Mouse (Mus musculus) spleen, adult 12 weeks (tissue): ENCODE data around the gene Rnase2b.
"Not testable (repeated sequence)": the region's sequence is repeated elsewhere in the genome, so short reads cannot be mapped to it uniquely, and the experiment has no call there.

ENCODE experiments used
- DNase-seq: peaks from one replicate; pipeline ENCODE4 v3.0.0; 2022; ENCODE audit warnings: low spot score

Rnase2b gene

DNA sequence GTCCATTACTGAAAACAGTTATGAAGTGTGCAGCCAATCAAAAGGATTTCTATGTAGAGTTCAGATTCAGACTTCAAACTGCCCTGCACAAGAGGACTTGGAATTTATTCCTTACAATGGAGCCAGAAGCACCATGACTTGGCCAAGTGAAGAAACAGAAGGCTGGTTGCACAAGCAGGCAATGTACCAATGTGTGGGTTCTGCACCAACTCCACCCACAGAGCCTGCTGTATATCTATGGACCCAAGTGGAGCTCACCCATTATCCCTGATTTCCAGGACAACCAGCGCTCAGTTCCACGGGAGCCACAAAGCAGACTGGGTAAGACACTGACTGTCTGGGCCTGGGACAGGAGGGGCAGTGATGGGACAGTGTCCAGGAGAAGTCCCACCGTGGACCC, at the start of gene Rnase2b:
TSS of gene Rnase2b (plus strand) at position 285 of the 400 bp plus-strand sequence.
- not testable (repeated sequence) for DNase-seq

GRCm38 (mm10) chr14:51113476-51113875, 48.6 kb upstream of the Rnase2b start:
- DNase-seq = no peak

DNA sequence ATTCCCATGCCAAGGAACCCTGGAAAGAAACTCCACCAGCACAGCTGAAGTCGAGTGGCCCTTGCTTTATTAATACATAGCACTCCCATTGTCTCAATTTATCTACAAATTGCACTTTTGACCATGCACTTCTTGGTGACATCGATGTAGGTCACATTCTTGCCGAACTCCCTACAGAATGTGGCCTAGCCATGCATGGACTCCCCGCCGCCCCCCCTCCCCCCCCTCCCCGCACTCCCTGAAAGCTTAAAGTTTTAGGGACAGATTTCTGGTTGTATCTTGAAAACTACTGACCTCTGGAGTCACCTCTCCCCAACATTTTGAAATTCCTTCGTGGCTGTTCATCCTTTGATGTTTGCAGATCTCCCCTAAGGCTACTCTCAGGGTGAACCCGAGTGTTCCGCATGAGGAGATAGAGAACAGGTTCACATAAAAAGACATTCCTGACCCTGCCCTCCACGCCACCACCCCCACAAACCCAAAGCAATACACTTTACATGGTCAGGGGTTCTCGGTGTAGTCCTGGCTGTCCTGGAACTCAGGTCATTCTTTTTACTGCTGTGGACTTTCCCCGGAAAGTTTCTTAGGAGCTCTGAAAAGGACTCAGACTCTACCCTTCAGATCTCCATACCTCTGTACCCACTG, 48.0 kb upstream of the Rnase2b start, which contains the start of gene Eddm3b:
TSS of gene Eddm3b (plus strand) at position 511 of the 645 bp plus-strand sequence.
- DNase-seq = no peak

DNA sequence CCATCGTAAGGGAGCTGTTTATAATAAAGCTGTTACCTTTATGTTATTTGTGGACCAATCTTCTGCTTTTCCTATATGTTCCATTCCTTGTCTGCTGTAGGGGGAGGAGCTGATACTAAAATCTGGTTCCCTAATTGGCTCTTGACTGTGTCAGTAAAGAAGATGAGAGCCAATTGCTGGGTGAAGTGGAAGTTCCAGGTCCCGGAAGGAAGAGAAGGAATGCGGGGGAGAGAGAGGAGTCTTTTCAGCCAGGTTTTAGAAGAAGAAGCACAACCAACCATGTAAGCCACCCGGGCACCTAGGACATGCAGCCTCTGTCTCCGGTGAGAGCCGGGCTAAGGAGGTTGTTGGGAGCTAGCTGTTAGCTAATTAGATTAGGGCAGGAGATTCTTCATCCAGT, 36.4 kb upstream of the Rnase2b start:
- DNase-seq = no peak

DNA sequence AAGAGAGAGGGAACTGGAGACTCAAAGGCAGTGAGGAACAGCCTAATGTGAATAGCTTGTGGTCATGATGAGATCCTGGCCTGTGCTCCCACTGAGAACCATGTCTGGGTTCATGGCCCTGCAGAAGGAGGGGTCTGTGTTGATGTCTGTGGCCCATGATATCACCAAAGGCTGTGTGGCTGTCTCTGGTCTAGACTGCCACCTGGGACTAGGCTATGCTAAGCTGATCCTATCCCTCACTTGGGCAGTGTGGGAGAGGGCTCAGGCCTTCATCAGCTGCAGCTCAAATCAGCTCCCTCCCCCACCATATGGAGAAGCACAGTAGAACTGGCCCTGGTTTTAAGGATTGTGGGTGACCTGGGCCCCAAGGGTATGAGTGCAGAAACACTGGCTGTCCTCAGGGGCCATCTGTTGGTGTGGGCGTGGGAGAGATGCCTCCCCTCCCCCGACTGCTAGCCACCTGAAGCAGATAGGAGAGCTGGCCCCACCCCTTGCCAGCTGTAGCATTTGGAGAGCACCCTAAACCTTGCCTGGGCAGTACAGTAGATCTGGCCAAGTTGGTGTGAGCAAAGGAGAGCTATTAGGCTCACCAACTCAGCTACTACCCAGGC, 34.3 kb upstream of the Rnase2b start:
- DNase-seq = peak; percentile 53

- no peak for DNase-seq
Measured at GRCm38 (mm10) chr14:51128775-51129623, 33.1 kb upstream of the Rnase2b start.

DNA sequence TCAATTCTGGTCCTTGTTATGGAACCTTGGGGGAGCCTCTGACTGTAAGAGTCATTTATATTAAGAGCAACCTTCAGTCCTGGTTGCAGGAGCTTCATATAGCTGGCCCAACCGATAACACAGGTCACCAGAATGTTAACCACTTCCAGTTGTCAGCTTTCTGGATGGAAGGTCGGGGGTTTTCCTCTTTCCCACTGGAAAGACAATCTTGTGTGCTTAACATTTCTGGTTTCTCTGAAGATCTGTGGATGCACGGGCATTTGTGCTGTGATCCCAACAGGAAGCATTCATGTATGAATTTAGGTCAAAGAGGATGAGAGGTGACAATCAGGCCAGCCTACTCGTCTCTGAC, 32.5 kb upstream of the Rnase2b start:
- DNase-seq = no peak

DNA sequence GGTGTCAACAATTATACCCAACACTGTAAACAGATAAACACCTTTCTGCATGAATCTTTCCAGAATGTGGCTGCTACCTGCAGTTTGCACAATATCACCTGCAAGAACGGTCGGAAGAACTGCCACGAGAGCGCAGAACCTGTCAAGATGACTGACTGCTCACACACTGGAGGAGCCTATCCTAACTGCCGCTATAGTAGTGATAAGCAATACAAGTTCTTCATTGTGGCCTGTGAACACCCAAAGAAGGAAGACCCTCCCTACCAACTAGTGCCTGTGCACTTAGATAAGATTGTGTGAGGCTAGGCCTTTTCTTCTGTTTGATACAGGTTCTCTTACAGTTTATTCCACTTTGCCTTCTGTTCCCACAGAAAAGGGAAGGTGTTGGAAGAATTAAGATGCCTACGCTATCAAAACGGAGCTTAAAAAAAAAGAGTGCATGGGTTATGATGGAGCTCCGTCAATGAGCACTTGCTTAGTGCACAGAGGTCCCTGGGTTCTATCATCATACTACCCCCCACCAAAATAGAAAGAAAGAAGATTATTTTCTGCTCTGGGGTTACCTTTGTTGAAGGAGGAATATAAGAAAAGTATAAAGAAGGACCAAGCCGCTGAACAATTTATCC, 31.6 kb upstream of the Rnase2b start:
- DNase-seq = no peak

- no peak for DNase-seq
Measured at GRCm38 (mm10) chr14:51131086-51131815, 30.8 kb upstream of the Rnase2b start.

DNA sequence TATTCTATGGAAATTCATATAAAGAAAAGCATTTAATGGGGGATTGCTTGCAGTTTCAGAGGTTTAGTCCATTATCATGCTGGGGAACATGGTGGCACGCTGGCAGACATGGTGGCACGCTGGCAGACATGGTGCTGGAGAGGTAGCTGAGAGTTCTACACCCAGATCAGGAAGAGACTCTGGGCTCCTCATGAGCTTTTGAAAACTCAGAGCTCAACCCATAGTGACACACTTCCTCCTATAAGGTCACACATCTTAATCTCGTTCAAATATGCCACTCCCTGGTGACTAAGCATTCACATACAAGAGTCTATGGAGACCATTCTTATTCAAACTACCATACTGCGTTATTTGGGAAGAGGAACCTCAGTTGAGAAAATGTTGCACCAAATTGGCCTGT, 29.7 kb upstream of the Rnase2b start:
- DNase-seq = no peak

DNA sequence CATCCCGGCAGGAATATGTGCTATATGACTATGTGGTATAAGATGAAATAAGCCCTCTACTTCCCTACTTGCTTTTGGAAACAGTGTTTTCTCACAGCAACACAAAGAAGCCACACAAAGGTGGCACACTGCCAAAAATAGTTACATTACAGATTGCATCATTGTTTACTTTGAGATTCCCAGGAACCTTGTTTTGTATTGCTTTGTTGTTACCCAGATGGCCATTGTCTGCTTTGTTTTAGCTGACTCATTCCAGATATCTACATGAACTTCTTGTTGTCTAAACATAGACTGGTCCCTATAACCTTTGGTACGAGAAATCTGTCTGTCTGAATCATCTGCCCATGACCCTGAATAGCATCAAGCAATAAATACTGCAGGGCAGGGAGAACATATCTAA, 21.7 kb upstream of the Rnase2b start:
- DNase-seq = no peak

- DNase-seq = no peak
Measured at GRCm38 (mm10) chr14:51142119-51142518, 19.9 kb upstream of the Rnase2b start.

- no peak for DNase-seq
Measured at GRCm38 (mm10) chr14:51142568-51142967, 19.5 kb upstream of the Rnase2b start.

- no peak for DNase-seq
Measured at GRCm38 (mm10) chr14:51143287-51143686, 18.8 kb upstream of the Rnase2b start.

- no peak for DNase-seq
Measured at GRCm38 (mm10) chr14:51143937-51144336, 18.1 kb upstream of the Rnase2b start.

DNA sequence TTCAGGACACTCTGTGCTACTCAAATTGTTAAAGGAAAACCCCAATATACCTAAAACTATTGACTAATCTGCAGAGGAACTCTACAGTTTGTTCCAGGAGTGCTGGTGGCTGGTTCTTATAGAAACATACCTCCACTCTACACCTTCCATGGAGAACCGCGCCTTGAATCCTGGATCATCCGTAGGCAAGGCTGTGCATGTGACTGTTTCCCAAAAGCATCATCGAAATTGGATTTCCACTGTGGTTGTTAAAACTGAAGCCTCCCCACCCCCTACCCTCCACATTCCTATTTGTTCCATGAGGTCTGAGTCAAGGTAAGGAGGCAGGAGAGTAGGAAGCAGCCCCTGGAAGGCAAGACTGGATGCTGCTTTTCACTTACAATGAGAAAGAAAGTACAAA, 17.6 kb upstream of the Rnase2b start:
- DNase-seq = no peak

DNA sequence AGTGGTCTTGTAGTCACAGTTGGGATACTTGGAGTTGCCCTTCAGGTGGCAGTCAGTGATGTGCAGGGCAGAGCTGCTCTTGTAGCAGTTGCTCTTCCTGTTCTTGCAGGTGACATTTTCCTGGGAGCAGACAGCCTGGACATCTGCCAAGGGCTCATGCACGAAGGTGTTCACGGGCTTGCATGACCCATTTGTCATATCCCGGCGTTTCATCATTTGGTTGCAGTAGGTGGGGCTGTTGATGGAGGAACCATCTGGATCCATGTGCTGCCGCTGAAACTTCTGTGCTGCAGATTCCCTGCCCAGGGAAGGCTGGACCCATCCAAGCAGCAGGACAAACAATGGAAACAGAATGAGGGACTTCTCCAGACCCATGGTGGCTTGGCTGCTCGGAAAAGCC, 16.5 kb upstream of the Rnase2b start:
- no peak for DNase-seq

DNA sequence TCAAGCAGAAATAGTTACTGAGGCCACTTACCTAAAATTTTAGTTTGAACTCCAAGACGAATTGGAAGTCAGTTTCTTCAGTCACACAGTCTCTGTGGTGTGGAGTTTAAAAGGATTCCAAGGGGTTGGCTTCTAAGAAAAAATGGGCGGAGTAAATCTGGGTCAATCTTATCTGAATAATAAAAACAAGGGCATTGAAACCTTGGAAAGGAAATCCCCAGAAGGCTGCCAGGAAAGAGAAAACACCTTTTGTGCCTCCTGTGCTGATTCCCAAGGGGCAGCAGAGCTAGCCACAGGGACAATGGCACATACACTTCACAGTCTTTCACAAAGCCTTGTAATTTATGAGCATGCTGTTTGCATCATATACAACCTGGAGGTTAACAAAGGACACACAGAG, 15.4 kb upstream of the Rnase2b start, which contains the start of gene Rnase1:
TSS of gene Rnase1 (minus strand) at position 101 of the 400 bp plus-strand sequence.
- no peak for DNase-seq

DNA sequence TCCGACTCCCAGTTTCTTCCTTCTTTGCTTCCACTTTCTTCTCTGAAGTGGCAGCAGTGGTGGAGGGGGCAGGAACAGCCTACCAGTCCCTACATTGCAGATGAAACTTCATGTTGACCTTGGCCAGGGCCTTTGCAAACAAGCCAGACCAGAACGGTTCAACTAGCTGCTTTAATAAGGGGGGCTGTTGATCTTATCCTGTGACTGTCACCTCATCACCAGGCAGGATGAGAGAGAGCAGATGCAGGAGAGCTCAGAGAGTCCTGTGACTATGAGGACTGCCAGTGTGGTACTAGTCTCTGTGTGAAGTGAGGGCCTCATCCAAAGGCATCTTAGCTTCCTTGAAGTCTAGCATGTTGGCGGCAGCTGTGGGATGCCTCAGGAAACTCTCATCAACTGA, 14.1 kb upstream of the Rnase2b start:
- no peak for DNase-seq

GRCm38 (mm10) chr14:51149164-51149563, 12.9 kb upstream of the Rnase2b start:
- DNase-seq = no peak

DNA sequence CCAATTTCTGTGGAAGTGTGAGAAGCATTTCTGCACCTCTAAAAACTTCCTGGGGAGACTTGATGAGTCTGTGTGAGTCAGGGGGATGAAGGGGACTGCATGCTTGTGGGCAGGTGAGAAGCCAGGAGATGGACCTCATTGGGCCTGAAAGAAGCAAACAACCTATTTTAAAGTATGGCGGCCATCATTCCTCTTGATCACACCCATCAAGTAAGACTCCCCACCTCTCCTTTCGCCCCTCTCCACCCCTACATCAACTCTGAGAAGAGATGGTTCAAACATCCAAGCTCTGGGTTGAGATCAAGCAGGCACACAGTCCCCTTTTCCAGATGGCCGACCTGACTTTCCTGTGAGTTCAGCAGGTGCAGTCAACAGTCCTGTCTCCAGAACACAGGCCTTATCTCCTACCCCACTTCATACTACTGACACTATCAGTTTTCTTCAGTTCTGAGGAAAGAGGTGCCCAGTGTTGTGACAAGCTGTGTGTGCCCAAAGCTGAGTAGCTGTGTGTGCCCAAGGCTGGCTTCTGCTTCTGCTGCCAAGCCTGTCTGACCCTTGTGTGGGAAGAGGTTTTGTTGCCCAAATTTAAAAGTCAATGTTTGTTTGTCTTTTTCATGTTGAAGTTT, 11.7 kb upstream of the Rnase2b start:
- DNase-seq = no peak
